Mouse (Mus musculus) small intestine, adult 2 months (tissue): ENCODE data around the gene Emg1.

Source experiments
- CTCF ChIP-seq: fragments of 200-500 bp; IDR thresholded peaks from 2 replicates; pipeline ENCODE4 v1.5.1; 2012; ENCODE audit warnings: low read depth, mild to moderate bottlenecking, control low read depth, inconsistent platforms, low read length, moderate library complexity, mixed read lengths; ENCODE audit not compliant: insufficient replicate concordance, insufficient read length; ENCODE audit errors: extremely low read depth
- POLR2A ChIP-seq: fragments of 200-500 bp; IDR thresholded peaks from 2 replicates; pipeline ENCODE4 v1.6.1; 2012; ENCODE audit warnings: low read depth, mild to moderate bottlenecking, control low read depth, inconsistent platforms, low read length, moderate library complexity

DNA sequence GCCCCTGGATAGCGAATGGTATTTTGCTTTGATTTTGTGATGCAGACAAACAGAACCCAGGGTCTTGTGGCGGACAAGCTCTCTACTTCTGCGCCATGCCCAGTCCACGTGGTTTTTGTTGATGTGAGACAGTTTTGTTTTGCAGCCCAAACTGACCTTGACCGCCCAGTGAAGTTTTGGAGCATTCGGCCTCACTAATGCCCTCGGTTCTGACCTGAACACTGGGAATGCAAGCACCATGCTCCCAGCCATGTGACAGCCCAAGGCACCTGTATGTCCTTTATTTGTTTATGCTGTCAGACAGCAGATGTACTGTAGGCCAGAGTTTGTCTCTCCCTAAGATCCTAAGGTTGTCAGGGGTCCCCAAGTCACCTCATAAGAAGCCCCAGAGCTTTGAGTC is 37.4 kb downstream of the Emg1 start:
- TF ChIP-seq CTCF (no peak), POLR2A (no peak)
